Mouse (Mus musculus) hindbrain, embryonic 10.5 days (tissue): ENCODE results near the gene Ssrp1. TPM values are rescaled to one million over a fixed set of nuclear protein-coding genes. Genes with fewer than 3 reads are reported as not detected.

Source experiments
- DNase-seq: peaks from one replicate; pipeline ENCODE4 v3.0.0-alpha.2; 2017; ENCODE audit warnings: low spot score
- H3K27ac ChIP-seq: fragments of 300-500 bp; sonication (generic); 2 replicates; pipeline ENCODE4 v1.5.1; 2016; ENCODE audit warnings: mild to moderate bottlenecking, moderate library complexity
- H3K27me3 ChIP-seq: fragments of 300-500 bp; sonication (generic); 2 replicates; pipeline ENCODE4 v1.6.1; 2016; ENCODE audit warnings: mild to moderate bottlenecking; ENCODE audit not compliant: poor library complexity, insufficient read depth, severe bottlenecking
- H3K36me3 ChIP-seq: fragments of 300-500 bp; sonication (generic); 2 replicates; pipeline ENCODE4 v1.6.1; 2016; ENCODE audit warnings: mild to moderate bottlenecking, moderate library complexity
- H3K4me1 ChIP-seq: fragments of 300-500 bp; sonication (generic); replicated peaks from 2 replicates; pipeline ENCODE4 v1.6.1; 2016; ENCODE audit warnings: mild to moderate bottlenecking
- H3K4me3 ChIP-seq: fragments of 300-500 bp; sonication (generic); 2 replicates; pipeline ENCODE4 v1.5.1; 2016; ENCODE audit warnings: mild to moderate bottlenecking, moderate library complexity
- H3K9me3 ChIP-seq: fragments of 300-500 bp; sonication (generic); 2 replicates; pipeline ENCODE4 v1.6.1; 2016; ENCODE audit warnings: mild to moderate bottlenecking, moderate library complexity
- WGBS: fragments of 180-500 bp; shearing (Covaris S2); methylation state at CpG from one replicate; pipeline ENCODE4 v1.1.7; 2016; 5-methylcytosine and 5-hydroxymethylcytosine counted together
- polyA plus RNA-seq: library from polyadenylated mRNA; unstranded; fragments of >200 nt; fragmentation: Nextera tagmentation; extraction: Ambion mirVana; gene quantifications from 2 replicates; pipeline ENCODE4 v1.2.1, GENCODE M21; 2016

Gene Ssrp1
- polyA plus RNA-seq = 310 and 387 TPM in 2 replicates

GRCm38 (mm10) chr2:85037047-85038026 lies at the start of gene Ssrp1, which contains the start of gene P2rx3:
Gene Ssrp1 (plus strand): TSS chr2:85037234.
Gene P2rx3 (minus strand): TSS chr2:85037462.
- H3K36me3 ChIP-seq = peaks cover 32% of the 10 kb centered on the region
- WGBS = under 1% methylated on average over 66 of the region's 66 CpGs
- H3K4me1 ChIP-seq = peaks cover 27% of the 10 kb centered on the region
- H3K27ac ChIP-seq = peak within 1 kb of the TSS; percentile 98
- peak within 1 kb of the TSS; percentile 84 for H3K4me3 ChIP-seq
- H3K9me3 ChIP-seq = no peaks in the 10 kb centered on the region
- DNase-seq = peak; percentile 92
- no peaks in the 10 kb centered on the region for H3K27me3 ChIP-seq

- Histone ChIP-seq H3K4me1 (no peaks in the 10 kb centered on the region), H3K27ac (no peak within 1 kb of the TSS), H3K9me3 (no peaks in the 10 kb centered on the region), H3K27me3 (no peaks in the 10 kb centered on the region), H3K4me3 (no peak within 1 kb of the TSS), H3K36me3 (no peaks in the 10 kb centered on the region)
- 75% methylated on average over 1 of the region's 1 CpGs for WGBS
- no peak for DNase-seq
Observed at GRCm38 (mm10) chr2:84987930-84988329, 49.1 kb upstream of the Ssrp1 start, which contains the start of gene Prg3. Gene Prg3 (plus strand): TSS chr2:84988215.

- WGBS = 91% methylated on average over 2 of the region's 2 CpGs
Observed at GRCm38 (mm10) chr2:84996376-84996775, 40.7 kb upstream of the Ssrp1 start.

DNA sequence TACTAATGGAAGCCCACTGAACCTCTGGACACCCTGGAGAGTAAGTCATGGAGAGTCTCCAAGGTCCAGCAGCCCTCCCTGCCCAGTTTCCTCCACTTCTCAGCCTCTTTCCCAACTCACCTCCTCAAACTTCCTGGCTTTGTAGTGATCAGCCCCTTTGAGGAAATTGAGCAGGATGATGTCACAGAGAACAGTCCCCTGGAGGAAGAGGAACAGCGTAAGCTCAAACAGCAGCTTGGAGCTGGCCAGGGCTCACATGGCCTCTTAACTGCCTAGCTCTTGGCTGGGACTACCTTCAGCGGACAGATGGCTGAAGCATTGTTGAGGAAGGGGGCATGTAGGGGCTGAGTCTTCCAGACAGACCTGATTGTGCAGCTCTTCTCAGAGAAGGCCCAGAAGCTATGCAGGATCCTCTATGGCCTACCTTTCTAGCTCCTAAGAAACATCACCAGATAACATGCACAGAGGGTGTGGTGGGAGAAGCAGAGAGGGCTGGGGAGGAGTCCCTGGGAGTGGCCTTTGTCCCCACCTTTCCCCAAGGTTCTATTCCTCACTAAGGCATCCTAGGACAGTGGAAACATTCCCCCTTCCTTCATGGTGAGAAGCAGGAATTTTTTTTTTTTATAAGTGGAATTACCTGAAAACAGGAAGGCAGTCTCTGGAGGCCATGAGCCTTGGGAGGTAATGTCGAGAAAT lies 37.4 kb upstream of the Ssrp1 start:
- Histone ChIP-seq H3K4me3 (no peak overlapping the region), H3K27me3 (no peaks in the 10 kb centered on the region)
- 83% methylated on average over 3 of the region's 3 CpGs for WGBS

More at GRCm38 (mm10) chr2:84996376-84996775, 40.7 kb upstream of the Ssrp1 start:
- no peak overlapping the region for H3K4me3 ChIP-seq
- no peak overlapping the region for H3K27ac ChIP-seq
- DNase-seq = no peak
- H3K27me3 ChIP-seq = no peaks in the 10 kb centered on the region
- H3K4me1 ChIP-seq = no peaks in the 10 kb centered on the region
- H3K36me3 ChIP-seq = no peaks in the 10 kb centered on the region
- no peaks in the 10 kb centered on the region for H3K9me3 ChIP-seq

GRCm38 (mm10) chr2:85001497-85001896 lies 35.5 kb upstream of the Ssrp1 start:
- peaks cover 3% of the 10 kb centered on the region; the same call in 1 of the 2 replicates for H3K4me1 ChIP-seq
- no peak overlapping the region for H3K4me3 ChIP-seq
- no peaks in the 10 kb centered on the region for H3K36me3 ChIP-seq
- 73% methylated on average over 13 of the region's 13 CpGs for WGBS
- H3K27ac ChIP-seq = no peak overlapping the region
- DNase-seq = no peak
- H3K27me3 ChIP-seq = no peaks in the 10 kb centered on the region
- H3K9me3 ChIP-seq = no peaks in the 10 kb centered on the region

More for the DNA sequence above, 37.4 kb upstream of the Ssrp1 start:
- no peak for DNase-seq
- Histone ChIP-seq H3K9me3 (no peaks in the 10 kb centered on the region), H3K27ac (no peak overlapping the region), H3K36me3 (no peaks in the 10 kb centered on the region), H3K4me1 (peaks cover 3% of the 10 kb centered on the region; the same call in 1 of the 2 replicates)

DNA sequence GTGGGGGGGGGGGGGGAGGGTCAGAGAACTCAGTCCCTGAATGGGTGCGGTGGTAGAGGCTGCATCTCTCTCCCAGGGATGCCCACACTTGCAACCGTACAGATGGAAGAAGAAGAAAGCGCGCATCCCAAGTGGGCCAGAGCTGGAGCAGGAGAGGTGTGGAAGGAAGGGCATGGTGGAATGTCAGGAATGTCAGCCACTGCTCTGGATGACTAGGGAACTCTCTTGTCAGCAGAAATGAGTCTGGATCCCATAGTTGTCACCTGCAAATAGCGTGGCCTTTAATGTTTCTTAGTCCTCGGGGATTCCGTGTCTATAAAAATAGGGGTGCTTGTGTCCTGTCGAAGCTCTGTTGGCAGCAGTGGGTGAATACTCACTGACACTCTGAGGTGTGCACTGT lies 34.5 kb upstream of the Ssrp1 start:
- Histone ChIP-seq H3K36me3 (no peaks in the 10 kb centered on the region), H3K27me3 (no peaks in the 10 kb centered on the region), H3K9me3 (no peaks in the 10 kb centered on the region), H3K4me3 (no peak overlapping the region), H3K27ac (no peak overlapping the region), H3K4me1 (peaks cover 3% of the 10 kb centered on the region; the same call in 1 of the 2 replicates)
- 77% methylated on average over 8 of the region's 8 CpGs for WGBS
- no peak for DNase-seq

GRCm38 (mm10) chr2:85004341-85004740 lies 32.7 kb upstream of the Ssrp1 start:
- Histone ChIP-seq H3K27me3 (no peaks in the 10 kb centered on the region), H3K36me3 (no peaks in the 10 kb centered on the region), H3K4me1 (peaks cover 3% of the 10 kb centered on the region; the same call in 1 of the 2 replicates), H3K4me3 (no peak overlapping the region), H3K27ac (no peak overlapping the region), H3K9me3 (no peaks in the 10 kb centered on the region)
- DNase-seq = no peak
- WGBS = 89% methylated on average over 4 of the region's 4 CpGs

- Histone ChIP-seq H3K4me1 (peaks cover 3% of the 10 kb centered on the region; the same call in 1 of the 2 replicates), H3K9me3 (no peaks in the 10 kb centered on the region), H3K27ac (no peak overlapping the region), H3K36me3 (no peaks in the 10 kb centered on the region), H3K27me3 (no peaks in the 10 kb centered on the region), H3K4me3 (no peak overlapping the region)
- WGBS = 80% methylated on average over 7 of the region's 7 CpGs
- no peak for DNase-seq
Observed at GRCm38 (mm10) chr2:85006600-85006999, 30.4 kb upstream of the Ssrp1 start.

DNA sequence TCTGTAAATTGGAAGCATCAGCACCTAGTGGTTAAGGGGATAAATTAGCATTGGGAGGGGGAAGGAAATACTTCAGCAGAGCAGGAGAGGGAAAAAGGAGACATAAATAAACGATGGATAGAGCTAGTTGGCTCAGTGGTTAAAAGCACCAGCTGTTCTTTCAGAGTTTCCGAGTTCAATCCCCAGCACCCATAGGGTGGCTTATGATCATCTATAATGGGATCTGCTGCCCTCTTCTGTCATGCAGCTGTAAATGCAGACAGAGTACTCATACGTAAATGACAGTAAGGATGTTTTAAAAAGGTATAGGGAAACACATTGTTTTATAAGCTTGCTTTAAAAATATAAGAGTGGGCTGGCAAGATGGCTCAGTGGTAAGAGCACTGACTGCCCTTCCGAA lies 29.3 kb upstream of the Ssrp1 start:
- Histone ChIP-seq H3K27me3 (no peaks in the 10 kb centered on the region), H3K9me3 (no peaks in the 10 kb centered on the region), H3K27ac (no peak overlapping the region), H3K4me1 (no peaks in the 10 kb centered on the region; the same call in 1 of the 2 replicates), H3K4me3 (no peak overlapping the region), H3K36me3 (no peaks in the 10 kb centered on the region)
- DNase-seq = peak; percentile 11
- WGBS = 26% methylated on average over 4 of the region's 4 CpGs

DNA sequence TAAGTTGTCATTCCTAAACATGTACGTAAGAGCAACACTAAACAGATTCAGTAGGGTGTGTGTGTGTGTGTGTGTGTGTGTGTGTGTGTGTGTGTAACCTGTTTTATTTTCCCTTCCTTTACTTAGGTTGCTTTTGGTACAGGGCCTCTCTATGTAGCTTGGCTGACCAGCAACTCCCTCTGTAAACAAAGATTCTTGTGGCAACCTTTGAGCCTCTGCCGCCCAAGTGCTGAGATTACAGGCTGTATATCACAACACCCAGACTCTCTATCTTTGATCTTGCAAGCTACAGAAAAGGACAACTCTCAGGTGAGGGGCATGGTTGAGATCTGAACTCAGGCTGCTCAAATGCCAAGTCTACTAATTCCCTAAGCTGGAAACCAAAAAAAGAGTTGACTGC lies 27.8 kb upstream of the Ssrp1 start:
- no peak for DNase-seq
- Histone ChIP-seq H3K36me3 (no peaks in the 10 kb centered on the region), H3K4me3 (no peak overlapping the region), H3K4me1 (no peaks in the 10 kb centered on the region), H3K27ac (no peak overlapping the region), H3K9me3 (no peaks in the 10 kb centered on the region), H3K27me3 (no peaks in the 10 kb centered on the region)
- 88% methylated on average over 2 of the region's 2 CpGs for WGBS

DNA sequence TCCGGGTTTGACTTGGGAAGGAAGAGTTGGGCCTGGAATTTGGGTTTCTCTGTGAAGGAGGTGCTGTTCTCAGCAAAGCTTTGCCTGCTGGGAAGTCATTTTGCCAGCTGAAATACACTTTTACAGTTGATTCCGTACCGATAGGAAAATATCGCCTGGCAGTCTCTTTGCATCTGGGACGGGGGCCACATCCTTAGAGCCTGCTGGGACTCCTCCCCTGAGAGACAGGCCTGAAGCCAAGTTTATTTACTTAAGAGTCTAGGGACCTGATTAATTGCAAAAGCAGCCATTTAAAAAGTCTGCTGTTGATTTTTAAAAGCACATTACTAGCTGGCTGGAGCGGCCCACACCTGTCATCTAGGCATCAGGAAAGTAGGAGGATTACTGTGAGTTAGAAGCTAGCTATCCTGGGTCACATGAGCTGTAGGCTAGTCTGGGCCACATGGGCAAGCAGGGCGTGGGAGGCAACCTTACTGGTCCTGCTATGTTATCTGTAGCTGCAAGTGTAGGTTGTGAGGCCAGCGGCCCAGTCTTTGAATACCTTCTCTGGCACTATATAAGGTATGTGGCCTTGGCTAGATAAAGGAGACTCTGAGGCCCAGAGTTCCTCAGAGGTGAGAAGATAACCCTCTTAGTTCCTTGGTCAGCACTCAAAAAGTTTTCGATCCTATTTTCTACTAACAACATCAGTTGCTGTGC lies 25.0 kb upstream of the Ssrp1 start:
- Histone ChIP-seq H3K4me1 (no peaks in the 10 kb centered on the region), H3K27ac (no peak overlapping the region; the same call in 1 of the 2 replicates), H3K9me3 (no peaks in the 10 kb centered on the region), H3K27me3 (no peaks in the 10 kb centered on the region), H3K4me3 (no peak overlapping the region), H3K36me3 (no peaks in the 10 kb centered on the region)
- no peak for DNase-seq
- WGBS = 80% methylated on average over 9 of the region's 9 CpGs

- Histone ChIP-seq H3K4me3 (no peak overlapping the region), H3K27me3 (no peaks in the 10 kb centered on the region), H3K27ac (no peak overlapping the region; the same call in 1 of the 2 replicates), H3K9me3 (no peaks in the 10 kb centered on the region), H3K36me3 (no peaks in the 10 kb centered on the region), H3K4me1 (no peaks in the 10 kb centered on the region)
- DNase-seq = no peak
- WGBS = 88% methylated on average over 14 of the region's 14 CpGs
Observed at GRCm38 (mm10) chr2:85012679-85013078, 24.4 kb upstream of the Ssrp1 start.
